Mouse (Mus musculus) neural tube, embryonic 14.5 days (tissue): Measurements from ENCODE around the gene Enpp7. TPM values are rescaled to one million over a fixed set of nuclear protein-coding genes. Genes with fewer than 3 reads are reported as not detected.

Experiments used
- ATAC-seq: fragments of 200-750 bp; cut with Nextera tagmentation; 2 replicates; pipeline ENCODE4 v1.8.0; 2017; ENCODE audit warnings: low read depth, mild to moderate bottlenecking, moderate TSS enrichment, moderate library complexity
- H3K27ac ChIP-seq: fragments of 300-500 bp; sonication (generic); 2 replicates; pipeline ENCODE4 v1.5.1; 2014; ENCODE audit warnings: low read depth, mild to moderate bottlenecking, control low read depth, low read length, moderate library complexity, mixed read lengths
- H3K27me3 ChIP-seq: fragments of 300-500 bp; sonication (generic); 2 replicates; pipeline ENCODE4 v1.6.1; 2014; ENCODE audit warnings: low read length; ENCODE audit not compliant: control insufficient read depth, insufficient read depth
- H3K36me3 ChIP-seq: fragments of 300-500 bp; sonication (generic); 2 replicates; pipeline ENCODE4 v1.6.1; 2014; ENCODE audit warnings: low read length, mixed read lengths; ENCODE audit not compliant: control insufficient read depth, insufficient read depth
- H3K4me1 ChIP-seq: fragments of 300-500 bp; sonication (generic); 2 replicates; pipeline ENCODE4 v1.6.1; 2014; ENCODE audit warnings: low read length; ENCODE audit not compliant: control insufficient read depth, insufficient read depth
- H3K4me2 ChIP-seq: fragments of 300-500 bp; sonication (generic); 2 replicates; pipeline ENCODE4 v1.6.1; 2014; ENCODE audit warnings: mild to moderate bottlenecking, low read depth, low read length, control low read depth
- H3K4me3 ChIP-seq: fragments of 300-500 bp; sonication (generic); 2 replicates; pipeline ENCODE4 v1.5.1; 2014; ENCODE audit warnings: low read depth, low read length, control low read depth, mixed read lengths
- H3K9ac ChIP-seq: fragments of 300-500 bp; sonication (generic); replicated peaks from 2 replicates; pipeline ENCODE4 v1.6.1; 2014; ENCODE audit warnings: low read depth, mild to moderate bottlenecking, control low read depth, low read length, mixed read lengths
- H3K9me3 ChIP-seq: fragments of 300-500 bp; sonication (generic); 2 replicates; pipeline ENCODE4 v1.6.1; 2016; ENCODE audit warnings: low read length; ENCODE audit not compliant: control insufficient read depth
- WGBS: fragments of 180-500 bp; shearing (Covaris S2); extraction: QIAGEN DNeasy Blood & Tissue Kit; methylation state at CpG from one replicate; pipeline ENCODE4 v1.1.7; 2014; 5-methylcytosine and 5-hydroxymethylcytosine counted together
- polyA plus RNA-seq: library from polyadenylated mRNA; unstranded; fragments of >200 nt; fragmentation: Nextera tagmentation; extraction: Ambion mirVana; gene quantifications from 2 replicates; pipeline ENCODE4 v1.2.1, GENCODE M21; 2014

The Enpp7 gene
- polyA plus RNA-seq, 1 experiment from 2014 or later, result not detected

DNA sequence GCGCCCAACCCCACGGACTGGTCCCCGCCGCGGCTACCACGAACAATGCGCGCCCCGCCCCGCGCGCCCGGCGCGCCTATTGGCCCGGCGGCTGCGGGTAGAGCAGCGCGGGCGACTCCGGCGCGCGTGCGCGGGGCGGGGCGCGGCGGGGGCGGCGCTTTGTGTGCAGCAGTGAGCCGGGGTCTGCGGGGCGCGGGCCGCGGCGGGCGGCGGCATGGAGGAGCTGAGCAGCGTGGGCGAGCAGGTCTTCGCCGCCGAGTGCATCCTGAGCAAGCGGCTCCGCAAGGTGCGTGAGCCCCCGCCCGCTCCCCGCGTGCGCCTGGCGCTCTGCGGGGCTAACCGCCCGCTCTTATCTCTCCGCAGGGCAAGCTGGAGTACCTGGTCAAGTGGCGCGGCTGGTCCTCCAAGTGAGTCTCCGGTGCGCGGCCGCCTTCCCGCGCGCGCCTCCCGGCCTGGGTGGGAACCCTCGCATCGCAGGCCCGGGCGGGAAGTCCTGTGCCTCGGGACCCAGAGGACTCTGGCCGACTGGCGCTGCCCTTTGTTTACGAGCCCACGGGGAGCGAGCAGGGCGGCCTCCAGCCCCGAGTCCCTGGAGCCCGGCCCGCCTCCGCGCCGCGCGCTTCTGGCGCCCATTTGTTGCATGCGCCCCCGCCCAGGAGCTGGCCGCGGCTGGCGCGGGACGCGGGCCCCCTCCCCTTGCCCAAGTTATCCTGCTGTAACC, 35.1 kb downstream of the Enpp7 start, which contains the start of gene Cbx2:
Gene Cbx2 (plus strand): TSS at position 68 of the 721 bp plus-strand sequence.
- H3K4me3 ChIP-seq, result peak within 1 kb of the TSS; percentile 97
- peak within 1 kb of the TSS; percentile 92 for H3K9ac ChIP-seq
- peaks cover 13% of the 10 kb centered on the region; the same call in 1 of the 2 replicates for H3K36me3 ChIP-seq
- H3K4me2 ChIP-seq, result peak within 1 kb of the TSS; percentile 98
- peak within 1 kb of the TSS; percentile 83 for H3K27ac ChIP-seq
- H3K4me1 ChIP-seq, result peaks cover 30% of the 10 kb centered on the region
- H3K27me3 ChIP-seq, result no peaks in the 10 kb centered on the region
- WGBS, result 0% methylated on average over 45 of the region's 99 CpGs
- peak; percentile 94 for ATAC-seq
- H3K9me3 ChIP-seq, result no peaks in the 10 kb centered on the region

DNA sequence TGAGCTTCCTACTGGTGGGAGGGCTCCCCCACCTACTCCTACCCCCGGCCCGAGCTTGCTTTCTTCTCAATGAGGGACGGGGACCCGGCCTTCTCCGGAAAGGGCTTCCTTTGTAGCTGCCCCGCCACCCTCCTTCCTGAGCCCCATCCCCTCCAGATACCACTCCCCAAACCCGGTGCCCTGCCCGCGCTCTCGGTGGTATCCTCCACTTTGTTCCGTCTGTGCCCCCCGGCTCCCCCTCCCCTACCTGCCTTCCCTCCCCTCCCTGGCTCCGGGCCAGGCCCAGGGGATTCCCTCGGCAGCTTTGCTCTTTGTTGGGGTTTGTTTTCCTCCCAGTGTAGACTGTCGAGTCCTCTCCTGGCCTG, 35.6 kb downstream of the Enpp7 start:
- 0% methylated on average over 14 of the region's 15 CpGs for WGBS
- Histone ChIP-seq H3K27me3 (no peaks in the 10 kb centered on the region), H3K36me3 (peaks cover 19% of the 10 kb centered on the region; the same call in 1 of the 2 replicates), H3K4me2 (peak overlapping the region; percentile 98), H3K27ac (peak overlapping the region; percentile 83), H3K9me3 (no peaks in the 10 kb centered on the region), H3K4me3 (peak overlapping the region; percentile 97), H3K4me1 (peaks cover 30% of the 10 kb centered on the region), H3K9ac (peak overlapping the region; percentile 92)
- ATAC-seq, result no peak; the same call in 1 of the 2 replicates

DNA sequence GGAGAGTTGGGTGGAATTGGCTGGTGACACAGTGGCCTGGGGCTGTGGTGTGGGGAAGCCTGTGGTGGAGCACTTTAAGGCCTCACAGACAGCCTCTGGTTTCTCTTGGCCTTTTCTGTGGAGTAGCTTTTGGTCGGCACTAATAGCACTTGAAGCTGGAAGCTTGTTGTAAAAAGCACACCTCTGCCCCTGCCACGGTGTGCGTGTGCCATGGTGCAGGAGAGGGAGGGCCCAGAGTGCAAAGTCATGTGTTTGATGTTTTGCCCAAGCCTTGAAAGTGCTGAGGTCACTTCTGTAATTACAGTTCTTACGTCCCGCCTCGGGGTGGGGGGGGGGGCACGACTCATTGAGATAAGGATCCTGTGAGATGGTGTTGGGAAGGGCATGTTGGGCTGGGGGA, 36.3 kb downstream of the Enpp7 start:
- H3K4me2 ChIP-seq, result peak overlapping the region; percentile 98
- H3K27me3 ChIP-seq, result no peaks in the 10 kb centered on the region
- H3K4me1 ChIP-seq, result peaks cover 30% of the 10 kb centered on the region
- peak overlapping the region; percentile 97 for H3K4me3 ChIP-seq
- no peaks in the 10 kb centered on the region for H3K9me3 ChIP-seq
- H3K36me3 ChIP-seq, result peaks cover 25% of the 10 kb centered on the region; the same call in 1 of the 2 replicates
- no peak for ATAC-seq
- H3K27ac ChIP-seq, result 0 out of 2 replicates have a peak overlapping the region, but pooled peaks have one; percentile 83
- peak overlapping the region; percentile 92 for H3K9ac ChIP-seq
- 6% methylated on average over 7 of the region's 7 CpGs for WGBS

DNA sequence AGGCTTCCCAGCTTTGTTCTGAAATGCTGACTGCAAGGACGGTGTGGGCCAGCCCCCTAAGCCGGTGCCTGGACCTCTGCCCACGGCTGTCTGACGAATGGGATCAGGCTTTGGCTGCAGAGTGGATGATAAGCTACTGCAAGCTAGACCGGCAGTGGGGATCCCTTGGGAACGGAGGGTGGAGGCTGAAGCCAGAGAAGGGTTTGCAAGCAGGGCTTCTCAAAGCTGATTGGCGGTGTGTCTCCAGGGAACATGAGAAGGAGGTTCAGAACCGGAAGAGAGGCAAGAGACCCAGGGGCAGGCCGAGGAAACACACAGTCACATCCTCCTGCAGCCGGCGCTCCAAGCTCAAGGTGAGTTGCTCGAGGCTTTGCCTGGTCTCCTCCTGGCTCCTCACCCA, 38.2 kb downstream of the Enpp7 start:
- Histone ChIP-seq H3K4me3 (no peak overlapping the region), H3K9me3 (no peaks in the 10 kb centered on the region), H3K36me3 (peaks cover 38% of the 10 kb centered on the region), H3K27me3 (no peaks in the 10 kb centered on the region), H3K4me1 (peaks cover 30% of the 10 kb centered on the region), H3K9ac (0 out of 2 replicates have a peak overlapping the region, but pooled peaks have one; percentile 7), H3K4me2 (no peak overlapping the region), H3K27ac (no peak overlapping the region)
- 65% methylated on average over 12 of the region's 12 CpGs for WGBS
- ATAC-seq, result no peak

DNA sequence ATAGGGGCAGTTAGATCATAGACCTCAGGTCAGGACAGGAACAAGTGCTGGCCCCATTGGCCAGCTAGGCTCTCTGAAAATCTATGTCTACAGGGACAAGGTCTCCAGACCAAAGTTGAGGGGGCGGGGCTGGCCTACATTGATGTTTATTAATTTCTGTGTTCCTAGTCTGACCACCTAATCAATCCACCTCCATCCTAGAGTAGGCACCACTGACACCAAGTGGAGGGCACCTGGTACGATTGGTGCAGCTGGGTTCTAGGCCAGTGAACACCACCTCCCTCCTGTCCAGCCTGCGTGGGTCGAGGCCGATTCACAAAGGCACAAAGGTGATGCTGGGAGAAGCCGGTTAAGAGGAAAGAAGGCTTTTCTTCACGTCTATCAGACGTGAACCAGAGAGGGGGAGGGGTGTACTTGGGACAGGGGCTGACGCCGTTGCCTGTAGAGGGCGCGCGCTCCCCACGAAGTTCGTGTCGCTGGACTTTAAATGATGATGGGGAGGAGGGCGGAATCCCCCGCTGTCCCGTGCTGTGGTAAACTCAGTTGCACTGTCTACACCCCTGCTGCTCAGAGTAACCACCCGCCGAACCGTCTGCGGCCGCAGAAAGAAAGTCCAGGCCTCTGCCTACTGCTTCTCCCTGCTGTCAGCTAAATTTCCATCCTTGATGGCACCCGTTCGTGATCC, 46.0 kb downstream of the Enpp7 start:
- Histone ChIP-seq H3K9ac (no peak overlapping the region), H3K4me2 (peak overlapping the region; percentile 26; the same call in 1 of the 2 replicates), H3K36me3 (peaks cover 23% of the 10 kb centered on the region), H3K27me3 (peaks cover 25% of the 10 kb centered on the region), H3K9me3 (no peaks in the 10 kb centered on the region), H3K27ac (no peak overlapping the region), H3K4me1 (peaks cover 18% of the 10 kb centered on the region), H3K4me3 (no peak overlapping the region)
- ATAC-seq, result peak; percentile 26; the same call in 1 of the 2 replicates
- WGBS, result 1% methylated on average over 26 of the region's 26 CpGs

DNA sequence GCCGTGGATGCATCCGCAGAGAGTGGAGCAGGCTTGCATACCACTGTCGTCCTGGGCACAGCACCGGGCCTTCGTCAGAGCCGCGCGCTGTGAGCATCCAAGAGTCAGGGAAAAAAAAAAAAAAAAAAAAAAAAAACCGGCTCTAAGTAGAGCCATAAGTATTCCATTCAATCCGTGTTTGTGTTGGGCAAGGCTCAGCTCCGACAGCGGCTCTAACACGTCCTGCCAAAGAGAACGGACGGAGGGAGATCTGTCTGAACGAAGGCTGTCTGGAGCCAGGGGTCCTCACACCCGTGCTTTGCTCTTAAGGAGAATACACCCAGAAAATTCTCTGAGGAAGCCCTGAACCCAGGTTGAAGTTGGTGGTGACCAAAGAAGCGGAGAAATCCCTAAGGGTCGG, 46.6 kb downstream of the Enpp7 start:
- Histone ChIP-seq H3K9me3 (no peaks in the 10 kb centered on the region), H3K27ac (no peak overlapping the region), H3K4me2 (peak overlapping the region; percentile 26; the same call in 1 of the 2 replicates), H3K4me1 (peaks cover 24% of the 10 kb centered on the region), H3K9ac (no peak overlapping the region), H3K27me3 (peaks cover 27% of the 10 kb centered on the region), H3K4me3 (no peak overlapping the region), H3K36me3 (peaks cover 17% of the 10 kb centered on the region)
- WGBS, result 4% methylated on average over 19 of the region's 19 CpGs
- ATAC-seq, result no peak

DNA sequence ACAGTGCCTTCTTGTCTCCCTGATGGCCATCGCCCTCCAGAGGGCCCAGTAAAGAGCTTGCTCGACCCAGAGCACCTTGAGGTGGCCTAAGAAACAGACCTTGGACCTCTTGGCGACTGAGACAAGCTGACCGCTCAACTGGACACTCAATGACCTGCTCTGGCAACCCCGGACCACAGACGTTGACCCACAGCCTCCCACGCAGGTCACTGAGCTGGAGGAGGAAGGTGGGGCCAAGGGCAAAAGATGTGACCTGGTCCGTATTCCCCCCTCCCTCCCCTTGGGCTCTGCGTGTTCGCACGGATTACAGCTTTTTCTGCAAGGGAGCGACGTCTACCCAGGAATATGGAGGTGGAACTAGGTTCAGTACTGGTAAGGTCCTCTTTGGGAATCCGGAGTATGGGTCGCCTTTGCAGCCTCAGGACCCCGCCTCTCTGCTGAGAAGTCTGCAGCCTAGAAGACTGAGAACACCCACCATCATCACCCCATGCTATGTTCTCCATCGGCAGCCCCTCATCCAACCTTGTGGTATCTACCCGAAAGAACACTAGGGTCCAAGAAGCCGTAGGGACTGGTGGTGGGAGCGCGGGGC, 47.2 kb downstream of the Enpp7 start:
- no peak overlapping the region for H3K4me2 ChIP-seq
- no peak overlapping the region for H3K9ac ChIP-seq
- H3K4me1 ChIP-seq, result peaks cover 30% of the 10 kb centered on the region
- peaks cover 27% of the 10 kb centered on the region for H3K27me3 ChIP-seq
- peaks cover 13% of the 10 kb centered on the region for H3K36me3 ChIP-seq
- H3K27ac ChIP-seq, result no peak overlapping the region
- ATAC-seq, result no peak
- no peaks in the 10 kb centered on the region for H3K9me3 ChIP-seq
- WGBS, result 3% methylated on average over 21 of the region's 21 CpGs
- no peak overlapping the region for H3K4me3 ChIP-seq

DNA sequence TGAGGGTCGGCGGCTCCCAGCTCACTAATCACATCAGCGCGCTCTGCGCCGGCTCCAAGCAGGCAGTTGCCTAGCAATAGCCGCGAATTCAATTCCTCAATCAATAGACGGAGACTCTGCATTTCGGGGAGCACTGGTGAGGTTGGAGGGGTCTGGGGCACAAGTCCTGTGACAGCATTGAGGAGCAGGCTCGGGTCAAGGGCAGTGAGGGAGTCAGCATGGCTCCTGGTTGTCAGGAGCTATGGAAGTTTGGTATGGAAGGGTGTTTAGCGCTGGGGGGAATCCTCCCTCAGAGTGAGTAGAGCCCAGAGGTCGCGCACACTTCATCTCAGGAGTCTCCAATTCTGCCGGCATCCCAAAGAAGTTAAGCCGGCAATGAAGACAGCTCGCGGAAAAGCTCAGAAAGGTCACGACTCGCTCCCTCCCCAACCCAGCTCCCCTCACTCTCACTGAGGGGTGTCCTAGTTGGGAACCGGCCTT, 47.7 kb downstream of the Enpp7 start:
- Histone ChIP-seq H3K4me1 (peaks cover 30% of the 10 kb centered on the region), H3K4me2 (no peak overlapping the region), H3K27me3 (peaks cover 27% of the 10 kb centered on the region), H3K36me3 (peaks cover 8% of the 10 kb centered on the region; the same call in 1 of the 2 replicates), H3K27ac (no peak overlapping the region), H3K9me3 (no peaks in the 10 kb centered on the region), H3K4me3 (no peak overlapping the region), H3K9ac (no peak overlapping the region)
- no peak for ATAC-seq
- WGBS, result 3% methylated on average over 21 of the region's 21 CpGs
